Mouse (Mus musculus) heart, embryonic 12.5 days (tissue): ENCODE data around the gene Pwwp2b. TPM values are rescaled to one million over a fixed set of nuclear protein-coding genes. Genes with fewer than 3 reads are reported as not detected.

ENCODE experiments used
- ATAC-seq: fragments of 200-750 bp; cut with Nextera tagmentation; 2 replicates; pipeline ENCODE4 v1.8.0; 2017; ENCODE audit warnings: moderate TSS enrichment, moderate library complexity; ENCODE audit not compliant: insufficient number of reproducible peaks, low FRiP score
- H3K27ac ChIP-seq: fragments of 300-500 bp; sonication (generic); 2 replicates; pipeline ENCODE4 v1.5.1; 2016; ENCODE audit warnings: mild to moderate bottlenecking, moderate library complexity; ENCODE audit not compliant: poor library complexity, severe bottlenecking
- H3K27me3 ChIP-seq: fragments of 300-500 bp; sonication (generic); replicated peaks from 2 replicates; pipeline ENCODE4 v1.6.1; 2016; ENCODE audit warnings: mild to moderate bottlenecking, moderate library complexity
- H3K36me3 ChIP-seq: fragments of 300-500 bp; sonication (generic); 2 replicates; pipeline ENCODE4 v1.6.1; 2016; ENCODE audit warnings: mild to moderate bottlenecking, moderate library complexity
- H3K4me1 ChIP-seq: fragments of 300-500 bp; sonication (generic); replicated peaks from 2 replicates; pipeline ENCODE4 v1.6.1; 2016; ENCODE audit warnings: mild to moderate bottlenecking
- H3K4me2 ChIP-seq: fragments of 300-500 bp; sonication (generic); 2 replicates; pipeline ENCODE4 v1.6.1; 2016; ENCODE audit warnings: mild to moderate bottlenecking, moderate library complexity
- H3K4me3 ChIP-seq: fragments of 300-500 bp; sonication (generic); 2 replicates; pipeline ENCODE4 v1.5.1; 2016; ENCODE audit warnings: mild to moderate bottlenecking
- H3K9ac ChIP-seq: fragments of 300-500 bp; sonication (generic); 2 replicates; pipeline ENCODE4 v1.6.1; 2016; ENCODE audit warnings: mild to moderate bottlenecking, moderate library complexity
- H3K9me3 ChIP-seq: fragments of 300-500 bp; sonication (generic); replicated peaks from 2 replicates; pipeline ENCODE4 v1.6.1; 2016; ENCODE audit warnings: mild to moderate bottlenecking, moderate library complexity
- WGBS: fragments of 180-500 bp; shearing (Covaris S2); methylation state at CpG from one replicate; pipeline ENCODE4 v1.1.7; 2016; 5-methylcytosine and 5-hydroxymethylcytosine counted together
- polyA plus RNA-seq: library from polyadenylated mRNA; unstranded; fragments of >200 nt; fragmentation: Nextera tagmentation; extraction: Ambion mirVana; gene quantifications from 2 replicates; pipeline ENCODE4 v1.2.1, GENCODE M21; 2016

The Pwwp2b gene
- polyA plus RNA-seq, 1 experiment from 2014 or later: 8.0 TPM

GRCm38 (mm10) chr7:139302314-139302713 lies 54.0 kb downstream of the Pwwp2b start:
- ATAC-seq: no peak
- Histone ChIP-seq H3K9ac (no peak overlapping the region; the same call in 1 of the 2 replicates), H3K36me3 (no peaks in the 10 kb centered on the region), H3K4me2 (no peak overlapping the region), H3K27ac (0 out of 2 replicates have a peak overlapping the region, but pooled peaks have one; percentile 8), H3K4me1 (peaks cover 43% of the 10 kb centered on the region), H3K9me3 (no peaks in the 10 kb centered on the region), H3K27me3 (no peaks in the 10 kb centered on the region), H3K4me3 (no peak overlapping the region)
- WGBS: 53% methylated on average over 5 of the region's 5 CpGs

- no peak overlapping the region for H3K9ac ChIP-seq
- H3K9me3 ChIP-seq: no peaks in the 10 kb centered on the region
- H3K4me3 ChIP-seq: no peak overlapping the region
- 27% methylated on average over 6 of the region's 6 CpGs for WGBS
- no peaks in the 10 kb centered on the region for H3K36me3 ChIP-seq
- peak overlapping the region; percentile 78 for H3K27ac ChIP-seq
- H3K27me3 ChIP-seq: no peaks in the 10 kb centered on the region
- peaks cover 47% of the 10 kb centered on the region for H3K4me1 ChIP-seq
- peak; percentile 46 for ATAC-seq
- peak overlapping the region; percentile 11; the same call in 1 of the 2 replicates for H3K4me2 ChIP-seq
Measured at GRCm38 (mm10) chr7:139303280-139304011, 55.2 kb downstream of the Pwwp2b start.

- Histone ChIP-seq H3K27me3 (no peaks in the 10 kb centered on the region), H3K9me3 (no peaks in the 10 kb centered on the region), H3K27ac (peak overlapping the region; percentile 78), H3K4me3 (no peak overlapping the region), H3K4me1 (peaks cover 50% of the 10 kb centered on the region), H3K36me3 (no peaks in the 10 kb centered on the region), H3K4me2 (no peak overlapping the region), H3K9ac (no peak overlapping the region)
- no peak for ATAC-seq
- WGBS: 27% methylated on average over 5 of the region's 5 CpGs
Measured at GRCm38 (mm10) chr7:139304322-139304721, 56.0 kb downstream of the Pwwp2b start.

- H3K4me3 ChIP-seq: no peak overlapping the region
- no peak overlapping the region for H3K27ac ChIP-seq
- no peaks in the 10 kb centered on the region for H3K27me3 ChIP-seq
- H3K9me3 ChIP-seq: no peaks in the 10 kb centered on the region
- no peaks in the 10 kb centered on the region for H3K36me3 ChIP-seq
- peaks cover 67% of the 10 kb centered on the region for H3K4me1 ChIP-seq
- ATAC-seq: no peak
- WGBS: 75% methylated on average over 2 of the region's 2 CpGs
- no peak overlapping the region for H3K9ac ChIP-seq
- H3K4me2 ChIP-seq: no peak overlapping the region
Measured at GRCm38 (mm10) chr7:139307056-139307455, 58.8 kb downstream of the Pwwp2b start.

- Histone ChIP-seq H3K4me3 (no peak overlapping the region), H3K36me3 (no peaks in the 10 kb centered on the region), H3K9me3 (no peaks in the 10 kb centered on the region), H3K4me2 (no peak overlapping the region), H3K9ac (no peak overlapping the region), H3K27ac (0 out of 2 replicates have a peak overlapping the region, but pooled peaks have one; percentile 30), H3K27me3 (no peaks in the 10 kb centered on the region), H3K4me1 (peaks cover 61% of the 10 kb centered on the region)
- 70% methylated on average over 8 of the region's 8 CpGs for WGBS
- ATAC-seq: no peak
Measured at GRCm38 (mm10) chr7:139308140-139308895, 60.0 kb downstream of the Pwwp2b start.

GRCm38 (mm10) chr7:139309106-139309505 lies 60.8 kb downstream of the Pwwp2b start:
- Histone ChIP-seq H3K4me3 (no peak overlapping the region), H3K9ac (no peak overlapping the region), H3K4me2 (no peak overlapping the region), H3K27me3 (no peaks in the 10 kb centered on the region), H3K36me3 (no peaks in the 10 kb centered on the region), H3K27ac (peak overlapping the region; percentile 30; the same call in 1 of the 2 replicates), H3K4me1 (peaks cover 56% of the 10 kb centered on the region), H3K9me3 (no peaks in the 10 kb centered on the region)
- ATAC-seq: peak; percentile 30; the same call in 1 of the 2 replicates
- WGBS: 14% methylated on average over 2 of the region's 2 CpGs

GRCm38 (mm10) chr7:139310487-139310951 lies 62.2 kb downstream of the Pwwp2b start:
- peak overlapping the region; percentile 51; the same call in 1 of the 2 replicates for H3K9ac ChIP-seq
- no peaks in the 10 kb centered on the region for H3K27me3 ChIP-seq
- no peaks in the 10 kb centered on the region for H3K36me3 ChIP-seq
- no peak overlapping the region for H3K4me3 ChIP-seq
- 23% methylated on average over 6 of the region's 6 CpGs for WGBS
- H3K4me2 ChIP-seq: no peak overlapping the region
- peak; percentile 81 for ATAC-seq
- peak overlapping the region; percentile 95 for H3K27ac ChIP-seq
- no peaks in the 10 kb centered on the region for H3K9me3 ChIP-seq
- H3K4me1 ChIP-seq: peaks cover 45% of the 10 kb centered on the region

GRCm38 (mm10) chr7:139312686-139313085 lies 64.4 kb downstream of the Pwwp2b start:
- Histone ChIP-seq H3K4me3 (no peak overlapping the region), H3K4me1 (peaks cover 45% of the 10 kb centered on the region), H3K4me2 (no peak overlapping the region), H3K36me3 (no peaks in the 10 kb centered on the region), H3K9me3 (no peaks in the 10 kb centered on the region), H3K9ac (no peak overlapping the region), H3K27ac (no peak overlapping the region), H3K27me3 (no peaks in the 10 kb centered on the region)
- 80% methylated on average over 5 of the region's 5 CpGs for WGBS
- ATAC-seq: no peak

GRCm38 (mm10) chr7:139313413-139313812 lies 65.1 kb downstream of the Pwwp2b start:
- peaks cover 41% of the 10 kb centered on the region for H3K4me1 ChIP-seq
- no peak overlapping the region for H3K4me3 ChIP-seq
- H3K9ac ChIP-seq: no peak overlapping the region
- WGBS: 71% methylated on average over 5 of the region's 5 CpGs
- H3K27me3 ChIP-seq: no peaks in the 10 kb centered on the region
- no peak overlapping the region for H3K27ac ChIP-seq
- ATAC-seq: no peak
- H3K9me3 ChIP-seq: no peaks in the 10 kb centered on the region
- no peak overlapping the region for H3K4me2 ChIP-seq
- no peaks in the 10 kb centered on the region for H3K36me3 ChIP-seq

GRCm38 (mm10) chr7:139314716-139315115 lies 66.4 kb downstream of the Pwwp2b start:
- Histone ChIP-seq H3K4me2 (no peak overlapping the region), H3K9ac (no peak overlapping the region), H3K27ac (no peak overlapping the region), H3K27me3 (no peaks in the 10 kb centered on the region), H3K9me3 (no peaks in the 10 kb centered on the region), H3K36me3 (no peaks in the 10 kb centered on the region), H3K4me3 (no peak overlapping the region), H3K4me1 (peaks cover 39% of the 10 kb centered on the region)
- no peak for ATAC-seq
- 67% methylated on average over 3 of the region's 3 CpGs for WGBS

GRCm38 (mm10) chr7:139319006-139319411 lies 70.7 kb downstream of the Pwwp2b start:
- Histone ChIP-seq H3K4me1 (peaks cover 27% of the 10 kb centered on the region), H3K27ac (peak overlapping the region; percentile 89), H3K36me3 (no peaks in the 10 kb centered on the region), H3K9ac (peak overlapping the region; percentile 29; the same call in 1 of the 2 replicates), H3K4me2 (no peak overlapping the region), H3K9me3 (no peaks in the 10 kb centered on the region), H3K27me3 (no peaks in the 10 kb centered on the region), H3K4me3 (no peak overlapping the region)
- whole genome bisulfite sequencing: 17% methylated on average over 1 of the region's 1 CpGs
- peak; percentile 63 for ATAC-seq
